Mouse (Mus musculus) layer of hippocampus, adult 2 months (tissue): ENCODE data around the gene Rgs13. TPM values are rescaled to one million over a fixed set of nuclear protein-coding genes. Genes with fewer than 3 reads are reported as not detected.
"Not testable (repeated sequence)": the region's sequence is repeated elsewhere in the genome, so short reads cannot be mapped to it uniquely, and the experiment has no call there.

ENCODE experiments used
- DNase-seq, 2 experiments: peaks; one replicate each; pipeline ENCODE4 v3.0.0; 2022; ENCODE audit warnings: low spot score in 2 of 2
- H3K27ac ChIP-seq: fragments of 200-600 bp; 2 replicates; pipeline ENCODE4 v1.8.1; 2022
- H3K4me3 ChIP-seq: fragments of 200-600 bp; 2 replicates; pipeline ENCODE4 v1.8.1; 2022; ENCODE audit warnings: mild to moderate bottlenecking
- CTCF ChIP-seq: fragments of 200-600 bp; conservative IDR thresholded peaks from 2 replicates; pipeline ENCODE4 v1.8.1; 2022; ENCODE audit warnings: antibody characterized with exemption, mild to moderate bottlenecking, moderate library complexity
- total RNA-seq, 2 experiments: library from RNA; stranded (reverse); gene quantifications; 2 replicates each; pipeline ENCODE4 v1.2.3; 2021

The Rgs13 gene
- total RNA-seq, 2 experiments from 2014 or later = 1.1 to 1.4 TPM

DNA sequence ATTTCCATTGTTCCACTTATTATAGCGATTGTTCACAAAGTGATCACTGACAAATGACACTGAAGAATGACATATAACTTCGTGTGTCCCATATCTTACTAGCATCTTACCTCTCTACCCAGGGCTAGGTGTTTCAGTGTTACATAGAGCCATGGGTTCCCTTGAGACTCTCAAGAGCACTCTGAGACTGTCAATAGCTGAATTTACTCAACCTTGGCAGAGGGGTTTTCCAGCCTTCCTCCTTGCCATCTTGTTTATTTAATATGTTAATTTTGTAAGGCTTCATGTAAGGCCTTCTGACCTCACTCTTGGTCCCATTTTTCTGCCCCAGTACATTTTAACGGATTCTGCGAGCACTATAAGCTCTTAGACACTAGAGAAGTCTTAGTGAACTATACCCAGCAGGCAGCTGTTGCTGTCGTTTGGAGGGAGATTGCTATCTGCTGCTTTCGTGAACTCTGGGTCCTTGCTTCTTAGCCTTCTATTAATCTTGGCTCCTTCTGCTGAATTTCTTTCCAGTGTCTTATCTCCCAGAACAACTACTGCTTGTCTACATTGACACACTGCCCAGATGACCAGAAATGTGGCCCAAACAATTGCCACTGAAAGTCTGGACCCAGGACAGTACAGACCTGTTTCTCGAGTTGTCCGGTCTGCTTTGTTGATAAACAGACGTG lies 1.2 kb upstream of the Rgs13 start:
- DNase-seq = no peak
- Histone ChIP-seq H3K4me3 (no peak overlapping the region), H3K27ac (no peak overlapping the region)
- TF ChIP-seq CTCF = no peak

DNA sequence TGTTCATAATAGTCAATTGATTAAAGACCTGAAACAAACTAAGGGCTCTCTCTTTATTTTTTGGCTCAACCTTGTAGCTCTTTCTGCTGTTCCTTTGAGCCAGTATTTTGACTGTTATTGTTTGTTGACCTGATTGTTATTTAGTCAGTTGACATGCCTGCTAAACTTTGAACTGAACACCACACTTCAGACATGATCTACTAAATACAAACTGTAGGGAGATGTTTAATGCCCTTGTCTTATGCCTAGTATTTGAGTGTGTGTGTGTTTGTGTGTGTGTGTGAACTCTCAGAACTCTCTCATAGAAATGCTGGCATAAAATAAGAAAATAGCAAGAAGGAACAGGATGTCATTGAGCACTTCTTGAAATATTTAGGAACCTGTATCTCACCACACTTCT lies 448 bp upstream of the Rgs13 start:
- no peak for DNase-seq
- TF ChIP-seq CTCF = no peak
- H3K27ac ChIP-seq = 0 out of 2 replicates have a peak overlapping the region, but pooled peaks have one; percentile 62
- H3K4me3 ChIP-seq = no peak overlapping the region; the same call in 1 of the 2 replicates

DNA sequence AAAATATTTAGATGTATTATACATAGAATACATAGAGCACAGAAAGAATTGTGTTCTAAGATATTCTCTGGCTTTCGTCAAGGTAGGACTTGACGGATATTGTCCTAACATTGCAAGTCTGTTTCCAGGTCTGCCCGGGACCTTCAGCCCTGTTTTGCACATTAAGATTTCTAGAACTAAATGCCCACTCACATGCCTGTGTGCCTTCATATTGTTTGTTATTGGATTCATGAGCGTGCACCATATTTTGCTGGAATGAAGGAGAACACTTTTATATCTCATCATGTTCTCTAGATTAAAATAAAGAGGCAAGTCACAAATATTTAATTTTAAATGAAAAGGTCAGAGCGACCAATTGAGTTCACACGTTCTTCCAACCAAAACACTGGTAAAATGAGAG lies 2.4 kb downstream of the Rgs13 start:
- H3K4me3 ChIP-seq = no peak overlapping the region
- H3K27ac ChIP-seq = no peak overlapping the region
- no peak for DNase-seq
- TF ChIP-seq CTCF = no peak

DNA sequence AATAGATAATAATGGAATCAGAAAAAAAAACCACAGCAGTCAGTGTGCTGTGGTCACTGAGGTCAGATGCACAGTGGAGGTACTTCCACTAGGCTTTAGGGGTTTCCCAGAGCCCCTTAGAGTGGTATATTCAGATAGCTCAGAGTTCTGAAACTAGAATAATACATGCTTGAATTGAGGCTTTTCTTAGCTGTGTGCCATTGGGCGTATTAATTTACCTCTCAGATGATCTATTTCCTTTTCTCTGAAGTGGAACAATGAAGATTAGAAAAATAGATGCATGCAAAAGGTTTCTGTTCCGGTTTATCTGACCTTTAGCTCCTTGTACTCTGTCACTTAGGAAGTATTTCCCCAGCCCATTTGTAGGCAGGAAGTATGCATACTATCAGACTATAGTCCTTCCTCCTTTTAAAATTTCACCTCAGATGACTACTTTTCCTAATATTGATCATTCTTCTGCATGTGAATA lies 3.6 kb downstream of the Rgs13 start:
- Histone ChIP-seq H3K27ac (no peak overlapping the region), H3K4me3 (no peak overlapping the region)
- DNase-seq = no peak
- no peak for TF ChIP-seq CTCF

DNA sequence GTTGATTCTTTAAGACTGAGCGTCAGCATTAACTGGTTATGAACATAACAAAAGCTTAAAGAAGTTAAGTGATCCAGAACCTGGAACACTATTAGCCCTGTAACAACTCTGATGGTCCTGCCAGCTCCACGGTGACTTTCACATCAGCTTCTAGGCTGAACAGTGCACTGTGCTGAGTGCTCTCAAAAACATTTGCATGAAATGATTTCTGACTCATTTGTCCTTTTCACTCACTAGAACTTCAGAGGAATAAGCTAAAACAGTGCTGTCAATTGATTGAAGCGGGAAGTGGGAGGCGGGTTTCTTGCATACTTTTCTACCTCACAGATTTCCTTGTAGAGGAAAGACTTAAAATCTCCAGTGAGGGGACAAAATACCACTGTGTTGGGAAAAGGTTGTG lies 8.3 kb downstream of the Rgs13 start:
- no peak for TF ChIP-seq CTCF
- peak overlapping the region; percentile 15; the same call in 1 of the 2 replicates for H3K27ac ChIP-seq
- DNase-seq = no peak
- no peak overlapping the region for H3K4me3 ChIP-seq

DNA sequence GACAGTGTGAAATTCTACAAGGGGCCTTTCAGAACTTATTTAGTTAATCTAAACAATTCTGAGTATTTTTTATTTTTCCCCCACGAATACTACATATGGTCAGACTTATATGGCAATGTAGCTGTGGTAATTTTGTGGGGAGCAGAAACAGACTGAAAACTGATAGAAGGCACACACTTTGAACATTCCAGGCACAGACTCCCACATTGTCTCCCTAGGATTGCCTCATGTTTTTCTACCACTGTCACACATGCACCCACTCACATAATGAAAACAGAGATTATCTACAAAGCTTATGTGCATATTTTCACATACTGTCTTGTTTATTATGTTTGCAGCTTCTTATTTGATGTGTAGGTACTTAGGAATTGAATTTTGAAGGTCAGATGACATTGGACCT lies 9.4 kb downstream of the Rgs13 start:
- Histone ChIP-seq H3K4me3 (no peak overlapping the region), H3K27ac (peak overlapping the region; percentile 72)
- peak in 1 of 2 experiments; percentile 21 for DNase-seq
- no peak for TF ChIP-seq CTCF

DNA sequence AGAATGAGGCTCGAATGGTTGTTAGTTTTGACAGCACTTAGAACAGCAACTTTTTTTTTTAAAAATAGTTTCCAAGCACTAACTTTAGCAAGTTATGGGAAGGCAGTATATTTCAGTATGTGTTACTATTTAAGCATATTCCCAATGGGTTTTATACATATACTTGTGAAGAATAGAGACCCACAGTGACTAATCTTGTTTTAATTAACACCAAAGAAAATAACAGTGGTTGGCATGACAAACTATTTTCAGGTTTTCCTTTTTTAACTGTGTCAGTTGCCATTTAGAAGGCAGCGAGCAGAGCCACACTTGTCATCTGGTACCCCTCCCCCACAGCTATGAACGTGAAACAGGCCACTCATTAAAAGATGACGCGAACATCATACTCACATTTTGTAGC lies 10.3 kb downstream of the Rgs13 start:
- DNase-seq = no peak
- Histone ChIP-seq H3K4me3 (no peak overlapping the region), H3K27ac (no peak overlapping the region)
- TF ChIP-seq CTCF = no peak

DNA sequence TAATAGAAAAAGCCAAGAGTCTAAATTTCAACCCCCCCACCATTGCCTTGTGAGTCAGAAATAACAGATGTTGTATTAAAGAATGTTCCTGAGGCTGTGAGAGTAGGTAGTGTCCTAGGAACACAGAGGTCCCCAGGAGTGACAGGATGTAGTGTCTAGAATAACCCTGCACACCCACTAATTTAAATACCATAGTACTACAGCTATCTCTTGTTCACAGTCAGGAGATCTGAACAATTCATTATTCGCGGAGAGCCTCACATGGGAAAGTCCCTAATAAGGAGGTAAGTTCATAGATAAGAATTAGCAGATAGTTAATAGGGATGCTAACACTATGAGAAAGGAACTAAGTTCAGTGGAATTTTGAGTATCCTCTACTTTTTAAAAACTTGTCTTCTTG lies 10.9 kb downstream of the Rgs13 start:
- Histone ChIP-seq H3K4me3 (no peak overlapping the region), H3K27ac (no peak overlapping the region)
- no peak for TF ChIP-seq CTCF
- no peak for DNase-seq

DNA sequence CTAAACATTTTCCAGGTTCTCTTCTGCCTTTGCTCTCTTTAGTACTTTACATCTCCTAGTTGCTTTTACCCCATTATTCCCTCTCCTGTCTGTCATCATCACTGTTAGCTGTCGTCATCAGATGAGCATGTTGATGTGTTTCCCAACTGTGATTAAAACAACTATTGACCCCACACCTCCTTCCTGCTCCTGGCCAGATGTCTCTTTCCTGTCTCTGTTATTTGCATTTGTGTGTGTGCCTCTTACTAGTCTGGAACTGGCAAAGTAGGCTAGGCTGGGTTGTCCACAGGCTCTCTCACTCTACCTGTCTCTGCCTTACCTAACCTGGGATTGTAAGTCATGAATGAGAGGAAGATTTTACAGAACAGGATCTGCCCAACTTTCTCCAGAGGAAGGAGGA lies 24.6 kb downstream of the Rgs13 start:
- no peak for TF ChIP-seq CTCF
- H3K4me3 ChIP-seq = no peak overlapping the region
- no peak for DNase-seq
- H3K27ac ChIP-seq = peak overlapping the region; percentile 62; the same call in 1 of the 2 replicates

DNA sequence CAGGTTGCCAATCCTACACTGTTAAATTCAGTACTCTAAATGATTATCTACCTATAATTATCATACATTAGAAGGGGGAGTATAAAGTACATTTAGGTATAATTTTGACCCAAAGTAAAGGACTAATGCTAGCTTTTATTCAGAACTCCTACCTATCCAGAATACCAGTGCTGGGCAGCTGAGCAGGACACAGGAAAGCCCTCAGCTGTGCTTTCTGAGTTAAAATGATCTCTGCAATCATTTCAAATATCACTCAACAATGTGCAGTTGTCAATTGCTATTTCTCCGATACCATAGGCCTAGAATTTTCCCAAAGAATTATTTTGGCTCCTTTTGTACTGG lies 25.0 kb downstream of the Rgs13 start:
- TF ChIP-seq CTCF = no peak
- Histone ChIP-seq H3K4me3 (no peak overlapping the region), H3K27ac (peak overlapping the region; percentile 62; the same call in 1 of the 2 replicates)
- DNase-seq = no peak

DNA sequence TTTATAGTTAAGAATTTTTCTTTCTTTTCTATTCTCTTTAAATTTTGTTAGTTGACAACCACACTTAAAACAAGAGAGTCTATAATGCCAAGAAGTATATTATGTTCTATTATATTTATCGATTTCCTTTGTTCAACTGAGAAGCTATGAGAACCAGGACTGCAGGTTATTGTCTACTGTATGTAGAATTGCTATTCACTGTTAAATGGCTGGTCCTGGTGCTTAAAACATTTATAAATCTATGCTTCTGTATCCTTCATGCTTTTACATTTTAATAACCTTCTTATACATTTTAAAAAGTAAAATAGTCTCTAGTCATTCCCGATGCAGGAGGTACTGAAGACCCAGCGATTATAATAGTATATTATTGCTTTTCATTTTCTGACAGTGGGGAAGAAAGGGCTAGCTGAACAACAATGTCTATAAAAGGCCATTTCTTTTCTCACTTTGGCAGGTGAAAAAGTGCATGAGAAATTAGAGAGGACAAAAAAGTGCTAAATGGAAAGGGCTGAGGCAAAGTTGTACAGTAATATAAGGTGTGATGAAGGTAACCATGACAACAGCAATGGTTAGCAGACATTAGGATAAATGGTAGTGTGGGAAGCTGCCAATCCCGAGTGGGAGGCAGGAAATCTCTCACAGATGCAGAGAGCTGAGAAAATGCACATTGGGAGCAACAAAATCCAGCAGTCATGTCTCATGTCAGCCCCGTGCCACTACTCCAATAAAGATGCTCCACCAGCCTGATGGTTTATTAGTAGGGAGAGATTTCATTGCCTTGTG lies 25.6 kb downstream of the Rgs13 start:
- Histone ChIP-seq H3K4me3 (no peak overlapping the region), H3K27ac (peak overlapping the region; percentile 62; the same call in 1 of the 2 replicates)
- no peak for TF ChIP-seq CTCF
- DNase-seq = peak; percentile 46 to 59

DNA sequence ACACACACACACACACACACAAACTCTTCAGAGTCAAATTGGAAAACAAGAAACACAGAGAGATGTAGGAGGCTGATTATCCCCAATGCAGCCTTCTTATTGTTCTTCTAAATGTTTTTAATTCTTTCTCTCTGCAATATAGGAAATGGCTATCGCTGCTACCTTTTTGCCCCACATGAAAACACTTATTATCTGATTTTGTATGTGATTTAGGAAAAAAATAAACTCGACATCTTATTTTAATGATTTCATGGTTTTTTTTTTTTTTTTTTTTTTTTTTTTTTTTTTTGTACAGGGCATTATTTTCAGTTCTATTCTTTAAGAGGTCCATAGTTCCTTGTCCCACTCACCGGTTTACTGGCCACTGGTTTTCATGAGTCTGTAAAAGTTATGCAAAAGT lies 27.2 kb downstream of the Rgs13 start:
- TF ChIP-seq CTCF = no peak

DNA sequence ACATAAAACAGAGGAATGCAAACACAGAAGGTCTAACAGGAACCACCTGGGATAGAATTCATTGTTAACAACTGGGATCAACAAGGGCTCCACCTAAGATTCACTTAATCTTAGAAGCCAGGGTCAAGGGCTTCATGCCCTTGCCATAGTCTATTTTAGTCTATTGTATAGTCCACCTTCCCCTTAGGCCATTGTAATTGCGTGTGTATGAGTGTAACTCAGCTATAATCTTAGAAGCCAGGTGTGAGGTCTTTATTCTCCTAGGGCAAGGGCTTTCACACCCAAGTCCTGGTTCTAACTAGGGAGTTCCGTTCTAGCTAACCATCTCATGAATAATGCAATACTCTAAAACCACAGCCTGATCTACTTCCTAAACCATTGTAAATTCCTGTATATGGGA lies 35.8 kb downstream of the Rgs13 start:
- H3K4me3 ChIP-seq, H3K27ac ChIP-seq, DNase-seq: not testable (repeated sequence)

More for the DNA sequence above, 27.2 kb downstream of the Rgs13 start:
- Histone ChIP-seq H3K27ac (no peak overlapping the region), H3K4me3 (no peak overlapping the region)
- no peak for DNase-seq

DNA sequence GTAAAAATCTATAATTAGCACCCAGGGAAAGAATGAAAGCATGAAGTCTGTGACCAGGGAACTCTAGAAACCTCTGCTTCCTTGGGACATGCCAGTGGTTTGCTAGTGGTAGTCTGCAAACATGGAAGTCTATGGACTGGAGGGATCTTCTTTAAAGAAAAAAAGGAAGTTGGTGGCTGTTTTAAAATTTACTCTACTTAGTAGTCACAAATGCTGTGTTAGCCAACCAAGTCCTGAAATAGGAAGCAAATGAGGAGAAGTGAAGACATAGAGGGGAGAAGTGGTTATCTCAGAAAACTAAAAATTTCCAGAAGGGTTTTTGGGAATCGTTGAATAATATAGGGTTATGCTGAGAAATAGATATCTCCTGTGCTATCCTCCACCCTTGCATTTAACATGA lies 37.3 kb downstream of the Rgs13 start:
- H3K4me3 ChIP-seq = no peak overlapping the region
- H3K27ac ChIP-seq = no peak overlapping the region
- DNase-seq = no peak
- no peak for TF ChIP-seq CTCF
